Mouse (Mus musculus) cerebellum, adult (tissue): ENCODE results near the gene Atoh1.

Source experiments
- ATAC-seq: cut with Nextera tagmentation; 2 replicates; pipeline ENCODE4 v1.9.2; 2017; ENCODE audit warnings: mild to moderate bottlenecking, moderate library complexity, mixed read lengths; ENCODE audit not compliant: insufficient number of reproducible peaks, low FRiP score, low TSS enrichment

Atoh1 gene

GRCm38 (mm10) chr6:64728499-64729198 is at the start of gene Atoh1:
TSS of gene Atoh1 (plus strand) at chr6:64729125.
- ATAC-seq: no peak

DNA sequence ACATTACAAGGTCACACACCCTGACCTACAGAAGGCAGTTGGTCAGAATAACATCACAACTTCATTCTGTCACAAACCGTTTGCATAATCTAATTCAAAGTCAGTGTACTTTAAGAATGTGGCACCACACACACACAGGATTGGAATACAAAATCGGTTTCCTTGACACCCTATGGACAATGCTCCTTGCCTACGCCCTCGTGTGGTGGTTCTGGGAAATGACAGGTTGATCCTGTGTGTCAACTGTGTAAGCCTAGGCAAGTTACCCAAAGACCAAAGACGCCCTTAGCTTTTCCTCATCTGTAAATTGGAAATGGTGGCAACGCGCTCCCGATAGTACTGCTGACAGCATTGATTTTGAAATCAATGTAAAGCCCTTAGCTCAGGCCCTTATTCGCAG is 45.0 kb upstream of the Atoh1 start:
- no peak for ATAC-seq

DNA sequence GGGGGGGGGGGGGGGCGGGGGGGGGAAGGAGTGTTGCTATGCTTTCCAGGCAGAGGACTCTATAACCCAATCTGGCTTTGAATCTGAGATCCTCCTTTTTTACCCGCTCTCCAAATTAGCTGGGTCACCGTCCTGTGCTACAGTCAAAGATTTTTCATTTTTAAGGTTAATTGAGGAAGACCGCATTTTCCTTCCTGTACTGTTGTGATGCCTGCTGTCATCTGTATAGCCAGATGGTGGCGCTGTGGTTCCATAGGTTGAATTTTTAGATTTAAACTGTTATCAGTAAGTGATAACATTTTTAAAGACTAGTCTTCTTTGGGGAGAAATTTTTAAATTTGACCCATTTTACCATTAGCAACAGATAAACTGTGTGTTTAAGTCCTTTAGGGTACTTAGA is 44.0 kb upstream of the Atoh1 start:
- no peak for ATAC-seq

DNA sequence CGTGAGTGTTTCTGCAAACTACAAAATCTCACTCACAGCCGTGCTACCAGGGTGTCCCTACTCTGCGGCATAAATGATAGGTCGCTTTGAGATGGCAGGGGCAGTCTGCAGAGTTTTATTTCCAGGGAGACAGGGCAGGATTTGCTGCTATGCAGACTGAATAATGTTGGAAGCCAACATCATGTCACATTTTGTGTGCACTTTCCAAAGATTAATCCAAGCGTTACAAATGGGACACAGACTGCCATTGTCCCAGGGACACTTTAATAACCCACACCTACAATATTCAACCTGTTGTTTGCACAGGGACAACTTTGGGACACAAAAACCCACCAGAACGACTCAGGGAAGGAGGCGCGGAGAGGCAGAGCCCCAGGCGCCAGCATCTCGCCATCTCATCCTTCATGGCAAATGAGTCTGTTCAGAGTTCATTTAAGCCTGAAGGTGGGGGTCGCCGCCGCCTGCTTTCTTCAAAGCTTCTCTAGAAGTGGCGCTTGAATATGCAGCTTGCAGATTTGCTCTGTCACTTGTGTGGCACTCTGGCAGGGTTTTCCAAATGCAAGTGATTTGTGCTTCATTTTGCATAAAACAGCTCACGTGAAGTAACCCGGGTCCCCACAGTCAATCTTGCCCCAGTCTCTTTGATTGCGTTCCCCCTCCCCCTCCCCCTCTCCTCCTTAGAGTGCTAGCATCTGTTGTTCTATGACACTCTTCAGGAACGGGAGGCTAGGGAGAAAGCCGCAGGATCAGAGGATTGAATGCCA is 40.6 kb upstream of the Atoh1 start:
- ATAC-seq: no peak

DNA sequence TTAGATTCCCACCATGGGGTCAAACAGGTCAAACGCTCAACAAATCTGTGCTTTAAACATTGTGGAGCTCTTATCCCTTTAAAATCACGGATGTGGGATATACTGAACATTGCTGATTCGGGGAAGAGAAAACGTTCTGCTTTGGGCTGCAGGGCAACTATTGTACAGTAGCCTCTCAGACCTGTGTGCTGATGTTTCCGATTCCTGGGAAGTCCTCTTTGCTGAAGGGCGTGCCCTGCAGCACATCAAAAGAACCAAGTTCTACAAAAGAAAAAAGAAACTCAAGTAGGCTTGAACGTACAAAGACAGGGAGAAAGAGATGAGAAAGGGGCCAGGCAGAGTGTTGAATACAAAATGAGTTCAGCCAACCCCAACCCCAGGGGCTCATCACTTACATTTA is 34.2 kb upstream of the Atoh1 start:
- no peak for ATAC-seq

DNA sequence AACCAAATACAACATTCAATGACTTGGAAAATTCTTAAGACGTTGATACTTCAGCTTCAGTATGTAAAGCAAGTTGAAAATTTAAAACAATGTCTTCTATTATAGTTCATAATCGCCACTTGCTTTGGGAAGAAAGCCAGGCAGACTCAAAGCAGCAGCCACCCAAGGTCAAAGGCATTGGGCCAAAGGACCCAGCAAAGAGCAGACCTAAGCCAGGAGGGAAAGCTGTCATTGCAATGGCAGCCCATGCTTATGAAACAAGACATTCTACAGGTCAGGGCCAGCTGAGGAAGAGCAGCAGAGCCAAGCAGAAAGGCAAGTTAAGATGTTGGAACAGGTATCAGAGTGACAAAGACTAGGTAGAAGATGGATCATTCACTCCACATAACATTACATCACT is 25.3 kb upstream of the Atoh1 start:
- no peak for ATAC-seq

- ATAC-seq: no peak
Measured at GRCm38 (mm10) chr6:64727751-64728403, 1.0 kb upstream of the Atoh1 start.

DNA sequence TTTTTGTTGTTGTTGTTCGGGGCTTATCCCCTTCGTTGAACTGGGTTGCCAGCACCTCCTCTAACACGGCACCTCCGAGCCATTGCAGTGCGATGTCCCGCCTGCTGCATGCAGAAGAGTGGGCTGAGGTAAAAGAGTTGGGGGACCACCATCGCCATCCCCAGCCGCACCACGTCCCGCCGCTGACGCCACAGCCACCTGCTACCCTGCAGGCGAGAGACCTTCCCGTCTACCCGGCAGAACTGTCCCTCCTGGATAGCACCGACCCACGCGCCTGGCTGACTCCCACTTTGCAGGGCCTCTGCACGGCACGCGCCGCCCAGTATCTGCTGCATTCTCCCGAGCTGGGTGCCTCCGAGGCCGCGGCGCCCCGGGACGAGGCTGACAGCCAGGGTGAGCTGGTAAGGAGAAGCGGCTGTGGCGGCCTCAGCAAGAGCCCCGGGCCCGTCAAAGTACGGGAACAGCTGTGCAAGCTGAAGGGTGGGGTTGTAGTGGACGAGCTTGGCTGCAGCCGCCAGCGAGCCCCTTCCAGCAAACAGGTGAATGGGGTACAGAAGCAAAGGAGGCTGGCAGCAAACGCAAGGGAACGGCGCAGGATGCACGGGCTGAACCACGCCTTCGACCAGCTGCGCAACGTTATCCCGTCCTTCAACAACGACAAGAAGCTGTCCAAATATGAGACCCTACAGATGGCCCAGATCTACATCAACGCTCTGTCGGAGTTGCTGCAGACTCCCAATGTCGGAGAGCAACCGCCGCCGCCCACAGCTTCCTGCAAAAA is 496 bp downstream of the Atoh1 start:
- 0 out of 2 replicates have a peak, but pooled peaks have one; percentile 5 for ATAC-seq

GRCm38 (mm10) chr6:64730030-64730429 is 1.1 kb downstream of the Atoh1 start:
- ATAC-seq: no peak

DNA sequence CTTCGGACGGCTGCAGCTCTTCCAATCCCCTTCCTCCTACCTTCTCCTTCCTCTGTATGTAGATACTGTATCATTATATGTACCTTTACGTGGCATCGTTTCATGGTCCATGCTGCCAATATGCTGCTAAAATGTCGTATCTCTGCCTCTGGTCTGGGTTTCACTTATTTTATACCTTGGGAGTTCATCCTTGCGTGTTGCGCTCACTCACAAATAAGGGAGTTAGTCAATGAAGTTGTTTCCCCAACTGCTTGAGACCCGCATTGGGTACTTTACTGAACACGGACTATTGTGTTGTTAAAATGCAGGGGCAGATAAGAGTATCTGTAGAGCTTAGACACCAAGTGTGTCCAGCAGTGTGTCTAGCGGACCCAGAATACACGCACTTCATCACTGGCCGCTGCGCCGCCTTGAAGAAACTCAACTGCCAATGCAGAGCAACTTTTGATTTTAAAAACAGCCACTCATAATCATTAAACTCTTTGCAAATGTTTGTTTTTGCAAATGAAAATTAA is 1.6 kb downstream of the Atoh1 start:
- no peak for ATAC-seq

DNA sequence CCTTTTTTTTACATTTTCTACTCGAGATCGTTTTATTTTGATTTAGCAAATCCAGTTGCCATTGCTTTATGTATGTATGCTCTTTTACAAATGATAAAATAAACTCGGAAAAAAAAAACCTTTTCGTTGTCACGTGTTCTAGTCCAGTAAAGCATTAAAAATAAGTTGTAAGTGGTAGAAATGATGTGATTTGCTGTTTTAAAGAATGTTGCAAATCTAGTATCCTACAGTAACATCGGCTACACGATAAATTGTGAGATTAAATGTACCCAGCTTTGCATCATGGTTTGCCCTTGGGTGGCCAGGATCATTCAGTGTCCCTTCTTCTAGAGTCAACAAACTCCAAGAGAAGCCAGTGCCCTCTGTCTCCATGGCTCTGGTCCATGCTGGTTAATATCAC is 2.2 kb downstream of the Atoh1 start:
- ATAC-seq: no peak

DNA sequence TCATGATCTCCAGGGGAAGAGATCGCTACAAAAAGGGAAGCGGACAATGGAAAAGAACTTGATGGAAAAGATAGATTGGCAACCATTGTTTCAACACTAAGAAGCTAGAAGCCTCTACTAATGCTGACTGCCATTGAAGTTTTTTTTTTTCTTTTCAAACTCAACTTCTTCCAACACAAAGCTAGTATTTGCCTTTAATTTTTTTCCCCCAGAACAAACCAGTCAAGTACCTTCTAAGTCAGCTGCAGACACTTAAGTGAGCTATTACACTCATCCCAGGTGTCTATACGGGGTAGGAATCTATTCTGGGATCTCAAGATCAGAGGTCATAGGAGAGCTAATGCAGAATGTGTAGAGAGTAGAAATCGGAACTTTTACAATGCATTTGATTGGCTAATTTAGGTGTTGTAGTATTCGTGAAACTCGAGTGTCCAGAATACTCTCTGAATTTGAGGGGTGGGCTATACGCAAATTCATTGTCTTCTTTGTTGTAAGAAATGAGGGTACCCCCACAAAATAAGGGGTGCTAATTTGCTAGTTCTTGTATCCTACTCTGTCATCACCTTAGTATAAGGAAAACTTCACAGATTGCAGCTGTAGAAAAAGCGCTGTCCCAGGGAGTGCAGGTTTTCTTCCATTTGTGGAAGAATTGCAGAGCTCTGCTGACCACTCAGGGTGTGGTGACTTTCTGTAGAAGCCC is 2.8 kb downstream of the Atoh1 start:
- ATAC-seq: no peak

DNA sequence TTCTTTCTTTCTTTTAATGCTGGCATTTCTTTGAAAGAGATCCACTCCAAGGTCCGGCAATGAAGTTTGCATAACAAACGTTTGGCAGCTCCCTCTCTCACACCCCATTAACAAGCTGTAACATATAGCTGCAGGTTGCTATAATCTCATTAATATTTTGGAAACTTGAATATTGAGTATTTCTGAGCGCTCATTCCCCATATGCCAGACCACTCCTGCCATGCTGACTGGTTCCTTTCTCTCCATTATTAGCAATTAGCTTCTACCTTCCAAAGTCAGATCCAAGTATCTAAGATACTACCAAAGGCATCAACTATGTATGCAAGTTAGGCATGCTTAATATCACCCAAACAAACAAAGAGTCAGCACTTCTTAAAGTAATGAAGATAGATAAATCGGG is 4.4 kb downstream of the Atoh1 start:
- no peak for ATAC-seq

DNA sequence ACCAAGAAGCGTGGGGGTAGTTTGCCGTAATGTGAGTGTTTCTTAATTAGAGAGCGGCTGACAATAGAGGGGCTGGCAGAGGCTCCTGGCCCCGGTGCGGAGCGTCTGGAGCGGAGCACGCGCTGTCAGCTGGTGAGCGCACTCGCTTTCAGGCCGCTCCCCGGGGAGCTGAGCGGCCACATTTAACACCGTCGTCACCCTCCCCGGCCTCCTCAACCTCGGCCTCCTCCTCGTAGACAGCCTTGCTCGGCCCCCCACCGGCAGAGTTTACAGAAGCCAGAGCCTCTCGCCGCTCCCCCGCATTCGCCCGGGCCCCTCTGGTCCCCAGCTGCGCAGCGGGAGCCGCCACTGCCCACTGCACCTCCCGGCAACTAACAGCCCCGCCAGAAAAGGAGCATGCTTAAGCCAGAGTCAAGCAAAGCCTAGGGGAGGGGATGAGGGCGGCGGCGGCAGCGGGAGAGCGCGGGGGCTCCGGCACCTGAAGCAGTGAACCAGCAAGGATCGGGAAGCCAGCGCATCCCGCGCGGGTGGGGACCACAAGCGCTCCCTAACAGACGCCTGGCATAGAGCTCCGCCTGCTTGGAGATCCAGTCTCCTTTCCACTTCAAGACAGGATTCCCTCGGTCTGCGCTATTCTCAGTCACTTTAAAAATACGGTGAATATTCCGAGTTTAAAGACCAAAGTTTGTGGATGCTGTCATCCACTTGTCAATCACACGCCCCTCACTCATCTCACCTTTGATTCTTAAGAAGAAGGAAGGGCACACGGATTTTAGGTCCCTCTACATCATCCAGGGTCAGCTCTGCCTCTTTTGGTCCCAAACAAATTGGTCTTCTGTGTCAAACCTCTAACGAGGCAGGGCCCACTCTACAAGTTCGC is 5.8 kb downstream of the Atoh1 start:
- 0 out of 2 replicates have a peak, but pooled peaks have one; percentile 18 for ATAC-seq

- no peak for ATAC-seq
Measured at GRCm38 (mm10) chr6:64736317-64736716, 7.4 kb downstream of the Atoh1 start.

DNA sequence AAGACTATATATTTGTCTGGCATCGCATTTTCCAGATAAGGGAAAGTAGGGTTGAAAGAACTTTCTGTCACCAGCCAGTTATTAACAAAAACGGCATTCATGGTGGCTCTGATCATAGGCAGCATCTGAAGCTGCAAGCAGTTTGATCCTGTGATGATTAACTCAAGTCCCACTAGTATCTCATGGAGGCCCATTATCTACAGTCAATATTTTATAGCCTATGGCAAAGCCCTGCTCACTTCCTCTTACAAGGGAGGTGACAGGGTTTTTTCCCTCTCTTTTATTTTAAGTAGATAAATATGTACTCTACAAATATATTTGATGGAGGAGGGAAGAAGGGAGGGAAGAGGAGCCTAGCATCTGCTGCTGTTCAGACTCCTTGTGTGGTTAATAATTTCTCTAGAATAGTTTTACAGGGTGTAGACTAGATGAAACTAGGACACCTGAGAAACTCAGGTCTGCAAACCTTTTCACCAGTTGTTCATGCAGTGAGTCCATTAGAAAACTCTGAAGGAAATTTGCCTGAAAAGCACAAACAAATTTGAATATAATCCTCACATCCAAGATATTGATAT is 14.1 kb downstream of the Atoh1 start:
- ATAC-seq: no peak

- no peak for ATAC-seq
Measured at GRCm38 (mm10) chr6:64754515-64754914, 25.6 kb downstream of the Atoh1 start.

- no peak for ATAC-seq
Measured at GRCm38 (mm10) chr6:64763901-64764300, 35.0 kb downstream of the Atoh1 start.

GRCm38 (mm10) chr6:64773430-64773829 is 44.5 kb downstream of the Atoh1 start:
- ATAC-seq: no peak
